ENCODE assay signal across 9 mouse cellular contexts in genomic region chr2:27026857-27027617, GRCm38 (mm10). TPM values are rescaled to one million over a fixed set of nuclear protein-coding genes. Genes with fewer than 3 reads are reported as not detected.
DNase-seq lines count a peak whose midpoint lies in the region; ATAC-seq and TF ChIP-seq lines count a peak whose summit lies in the region.
"Had no signal": no experiment of that assay in that cellular context is flagged by ENCODE, and none has a peak within 500 bp of the region (broad histone marks: within the 10 kb centered on the region; RNA-seq: fewer than 3 reads in every experiment).

No protein-coding gene starts in this region.

- TF ChIP-seq CTCF in thymus, adult 2 months (IDR thresholded peaks at IDR 0.05; ENCODE audit: borderline replicate concordance, control insufficient read depth, extremely low read depth, insufficient read depth, low read length, poor library complexity), result no peak

- no peaks in the 10 kb centered on the region; the same call in 1 of the 2 replicates for H3K36me3 ChIP-seq in hindbrain, embryonic 14.5 days (replicated peaks; ENCODE audit: control insufficient read depth, insufficient read depth)
- no peaks in the 10 kb centered on the region for H3K36me3 ChIP-seq in midbrain, embryonic 14.5 days (ENCODE audit: control insufficient read depth, insufficient read depth, low read length)
- no peaks in the 10 kb centered on the region for H3K36me3 ChIP-seq in heart, embryonic 10.5 days
- no peaks in the 10 kb centered on the region for H3K36me3 ChIP-seq in thymus, adult 2 months (ENCODE audit: control insufficient read depth, insufficient read depth, low read length)

- no peak for ATAC-seq in hindbrain, embryonic 14.5 days (ENCODE audit: low FRiP score)
- ATAC-seq in midbrain, embryonic 14.5 days (ENCODE audit: low FRiP score, low TSS enrichment), result no peak

- H3K27ac ChIP-seq in hindbrain, embryonic 14.5 days, result peak overlapping the region; percentile 56; the same call in 1 of the 2 replicates
- H3K27ac ChIP-seq in midbrain, embryonic 14.5 days (replicated peaks; ENCODE audit: low read depth, low read length), result no peak overlapping the region
- H3K27ac ChIP-seq in heart, embryonic 10.5 days, result no peak overlapping the region
- no peak overlapping the region for H3K27ac ChIP-seq in thymus, adult 2 months (ENCODE audit: control insufficient read depth, insufficient read depth, low read length)
- H3K27ac ChIP-seq: liver, embryonic 14.5 days had no signal

- peak overlapping the region; percentile 65 for H3K4me2 ChIP-seq in hindbrain, embryonic 14.5 days (replicated peaks)
- H3K4me2 ChIP-seq in midbrain, embryonic 14.5 days (ENCODE audit: low read length), result peak overlapping the region; percentile 74

- H3K4me1 ChIP-seq in hindbrain, embryonic 14.5 days (replicated peaks; ENCODE audit: control insufficient read depth, insufficient read depth, low read length), result peaks cover 13% of the 10 kb centered on the region; the same call in 1 of the 2 replicates
- H3K4me1 ChIP-seq in midbrain, embryonic 14.5 days (ENCODE audit: control insufficient read depth, insufficient read depth, low read length), result peaks cover 9% of the 10 kb centered on the region; the same call in 1 of the 2 replicates
- peaks cover 15% of the 10 kb centered on the region for H3K4me1 ChIP-seq in heart, embryonic 10.5 days
- H3K4me1 ChIP-seq in thymus, adult 2 months (replicated peaks; ENCODE audit: control insufficient read depth, insufficient read depth, low read length), result 0 out of 2 replicates have a peak, but pooled peaks cover 7% of the 10 kb centered on the region

- 72% methylated on average over 10 of the region's 10 CpGs for WGBS in hindbrain, embryonic 14.5 days
- 74% methylated on average over 10 of the region's 10 CpGs for WGBS in midbrain, embryonic 14.5 days
- 61% methylated on average over 10 of the region's 10 CpGs for WGBS in heart, embryonic 10.5 days
- 57% methylated on average over 10 of the region's 10 CpGs for WGBS in thymus, adult 2 months

- no peaks in the 10 kb centered on the region for H3K27me3 ChIP-seq in hindbrain, embryonic 14.5 days (ENCODE audit: control insufficient read depth, insufficient read depth, low read length)
- no peaks in the 10 kb centered on the region; the same call in 1 of the 2 replicates for H3K27me3 ChIP-seq in midbrain, embryonic 14.5 days (ENCODE audit: control insufficient read depth, insufficient read depth, low read length)
- peaks cover 51% of the 10 kb centered on the region for H3K27me3 ChIP-seq in heart, embryonic 10.5 days (ENCODE audit: insufficient read depth, poor library complexity, severe bottlenecking)
- no peaks in the 10 kb centered on the region for H3K27me3 ChIP-seq in thymus, adult 2 months (ENCODE audit: control insufficient read depth, insufficient read depth, low read length)

- no peaks in the 10 kb centered on the region for H3K9me3 ChIP-seq in hindbrain, embryonic 14.5 days (ENCODE audit: control insufficient read depth, low read length)
- no peaks in the 10 kb centered on the region for H3K9me3 ChIP-seq in midbrain, embryonic 14.5 days (ENCODE audit: control insufficient read depth, low read length)
- H3K9me3 ChIP-seq in heart, embryonic 10.5 days, result no peaks in the 10 kb centered on the region

- TF ChIP-seq POLR2A in thymus, adult 2 months (IDR thresholded peaks at IDR 0.05; ENCODE audit: control insufficient read depth, extremely low read depth, insufficient read depth, low read length, poor library complexity), result no peak

- peak overlapping the region; percentile 60 for H3K9ac ChIP-seq in hindbrain, embryonic 14.5 days
- H3K9ac ChIP-seq in midbrain, embryonic 14.5 days (replicated peaks; ENCODE audit: low read length), result peak overlapping the region; percentile 53; the same call in 1 of the 2 replicates
- H3K9ac ChIP-seq: liver, embryonic 14.5 days had no signal

- peak overlapping the region; percentile 36 for H3K4me3 ChIP-seq in hindbrain, embryonic 14.5 days (replicated peaks; ENCODE audit: low read length)
- peak overlapping the region; percentile 38 for H3K4me3 ChIP-seq in midbrain, embryonic 14.5 days (replicated peaks; ENCODE audit: low read depth, low read length)
- H3K4me3 ChIP-seq in heart, embryonic 10.5 days, result no peak overlapping the region
- no peak overlapping the region for H3K4me3 ChIP-seq in thymus, adult 2 months (ENCODE audit: control insufficient read depth, insufficient read depth, low read length)

- DNase-seq in MN1 (ENCODE audit: low spot score), result peak; percentile 20
- peak; percentile 64 to 67 for DNase-seq in cerebellum, postnatal 10 days
- DNase-seq in hindbrain, embryonic 14.5 days (ENCODE audit: low spot score), result no peak
- no peak for DNase-seq in midbrain, embryonic 14.5 days
- DNase-seq in spleen, postnatal 10 days (ENCODE audit: low spot score in 2 of 2), result no peak
- no peak for DNase-seq in heart, embryonic 10.5 days (ENCODE audit: low spot score)
- no peak for DNase-seq in thymus, adult 2 months

RNA-seq across cellular contexts. Expression of gene Slc2a6, which starts 0.8 kb away (rescaled TPM):
- polyA plus RNA-seq in hindbrain, embryonic 14.5 days (2014; fragmentation: Nextera tagmentation; extraction: Ambion mirVana), result 10.1 and 10.8 TPM in 2 replicates
- polyA plus RNA-seq in midbrain, embryonic 14.5 days (2014; fragmentation: Nextera tagmentation; extraction: Ambion mirVana), result 4.3 and 4.9 TPM in 2 replicates
- polyA plus RNA-seq in heart, embryonic 10.5 days (2016; fragmentation: Nextera tagmentation; extraction: Ambion mirVana), result 0.34 and 0.49 TPM in 2 replicates
- polyA plus RNA-seq in thymus, adult 2 months (2012; rRNA removed), result 14.0 and 17.5 TPM in 2 replicates

RNA-seq across cellular contexts. Expression of gene Cacfd1, which starts 17.3 kb away (rescaled TPM):
- polyA plus RNA-seq in hindbrain, embryonic 14.5 days (2014; fragmentation: Nextera tagmentation; extraction: Ambion mirVana), result 72.7 and 83.7 TPM in 2 replicates
- 72.5 and 81.4 TPM in 2 replicates for polyA plus RNA-seq in midbrain, embryonic 14.5 days (2014; fragmentation: Nextera tagmentation; extraction: Ambion mirVana)
- polyA plus RNA-seq in heart, embryonic 10.5 days (2016; fragmentation: Nextera tagmentation; extraction: Ambion mirVana), result 48.3 and 54.5 TPM in 2 replicates
- polyA plus RNA-seq in thymus, adult 2 months (2012; rRNA removed), result 58.9 and 63.9 TPM in 2 replicates

RNA-seq across cellular contexts. Expression of gene Mymk, which starts 44.9 kb away (rescaled TPM):
- 0.32 TPM in 1 of 2 replicates, not detected in the other for polyA plus RNA-seq in hindbrain, embryonic 14.5 days (2014; fragmentation: Nextera tagmentation; extraction: Ambion mirVana)
- polyA plus RNA-seq in midbrain, embryonic 14.5 days (2014; fragmentation: Nextera tagmentation; extraction: Ambion mirVana), result not detected in 2 replicates
- polyA plus RNA-seq in heart, embryonic 10.5 days (2016; fragmentation: Nextera tagmentation; extraction: Ambion mirVana), result 0.09 TPM in 1 of 2 replicates, not detected in the other
- polyA plus RNA-seq in thymus, adult 2 months (2012; rRNA removed), result 0.61 and 0.81 TPM in 2 replicates
- polyA plus RNA-seq: liver, embryonic 14.5 days; testis, adult 2 months had no signal

RNA-seq across cellular contexts. Expression of gene Adamtsl2, which starts 52.1 kb away (rescaled TPM):
- 9.1 and 10.0 TPM in 2 replicates for polyA plus RNA-seq in hindbrain, embryonic 14.5 days (2014; fragmentation: Nextera tagmentation; extraction: Ambion mirVana)
- 7.1 and 7.6 TPM in 2 replicates for polyA plus RNA-seq in midbrain, embryonic 14.5 days (2014; fragmentation: Nextera tagmentation; extraction: Ambion mirVana)
- 9.7 and 13.5 TPM in 2 replicates for polyA plus RNA-seq in heart, embryonic 10.5 days (2016; fragmentation: Nextera tagmentation; extraction: Ambion mirVana)
- polyA plus RNA-seq in thymus, adult 2 months (2012; rRNA removed), result 16.1 and 16.5 TPM in 2 replicates

RNA-seq across cellular contexts. Expression of gene Adamts13, which starts 53.8 kb away (rescaled TPM):
- polyA plus RNA-seq in hindbrain, embryonic 14.5 days (2014; fragmentation: Nextera tagmentation; extraction: Ambion mirVana), result 0.11 TPM in 1 of 2 replicates, not detected in the other
- not detected in 2 replicates for polyA plus RNA-seq in midbrain, embryonic 14.5 days (2014; fragmentation: Nextera tagmentation; extraction: Ambion mirVana)
- 0.04 TPM in 1 of 2 replicates, not detected in the other for polyA plus RNA-seq in heart, embryonic 10.5 days (2016; fragmentation: Nextera tagmentation; extraction: Ambion mirVana)
- polyA plus RNA-seq in thymus, adult 2 months (2012; rRNA removed), result 1.1 and 1.2 TPM in 2 replicates

Comparison
In these comparisons a context has a peak if more than half of its experiments do, and no peak if none do; other contexts are left out.
1. DNase-seq: peak in MN1 (single experiment) and cerebellum, postnatal 10 days (2 of 2); none in hindbrain, embryonic 14.5 days (single experiment), midbrain, embryonic 14.5 days (single experiment), spleen, postnatal 10 days (0 of 2), heart, embryonic 10.5 days (single experiment) and thymus, adult 2 months (single experiment).
2. H3K4me3 ChIP-seq: peak in hindbrain, embryonic 14.5 days (single experiment) and midbrain, embryonic 14.5 days (single experiment); none in heart, embryonic 10.5 days (single experiment) and thymus, adult 2 months (single experiment).